Mouse (Mus musculus) midbrain, embryonic 16.5 days (tissue): ENCODE measurements around the gene 1700123O20Rik. TPM values are rescaled to one million over a fixed set of nuclear protein-coding genes. Genes with fewer than 3 reads are reported as not detected.
A peak's percentile ranks its signal among the peaks of the same experiment; 100 is the strongest.

Source experiments
- ATAC-seq: fragments of 200-750 bp; cut with Nextera tagmentation; 2 replicates; pipeline ENCODE4 v1.8.0; 2017; ENCODE audit warnings: moderate TSS enrichment
- H3K27ac ChIP-seq: fragments of 300-500 bp; sonication (generic); 2 replicates; pipeline ENCODE4 v1.5.1; 2014; ENCODE audit warnings: mild to moderate bottlenecking, low read length, mixed read lengths
- H3K27me3 ChIP-seq: fragments of 300-500 bp; sonication (generic); 2 replicates; pipeline ENCODE4 v1.6.1; 2014; ENCODE audit warnings: low read depth, low read length, mixed read lengths; ENCODE audit not compliant: control insufficient read depth, insufficient read depth
- H3K36me3 ChIP-seq: fragments of 300-500 bp; sonication (generic); 2 replicates; pipeline ENCODE4 v1.6.1; 2014; ENCODE audit warnings: mild to moderate bottlenecking, low read length, moderate library complexity, mixed read lengths; ENCODE audit not compliant: control insufficient read depth, insufficient read depth
- H3K4me1 ChIP-seq: fragments of 300-500 bp; sonication (generic); 2 replicates; pipeline ENCODE4 v1.6.1; 2014; ENCODE audit warnings: mild to moderate bottlenecking, low read length, mixed read lengths; ENCODE audit not compliant: control insufficient read depth, insufficient read depth
- H3K4me2 ChIP-seq: fragments of 300-500 bp; sonication (generic); 2 replicates; pipeline ENCODE4 v1.6.1; 2014; ENCODE audit warnings: mild to moderate bottlenecking, low read length, mixed read lengths
- H3K4me3 ChIP-seq: fragments of 300-500 bp; sonication (generic); 2 replicates; pipeline ENCODE4 v1.5.1; 2014; ENCODE audit warnings: low read depth, mild to moderate bottlenecking, low read length, moderate library complexity, mixed read lengths
- H3K9ac ChIP-seq: fragments of 300-500 bp; sonication (generic); 2 replicates; pipeline ENCODE4 v1.6.1; 2014; ENCODE audit warnings: low read depth, low read length, mixed read lengths
- H3K9me3 ChIP-seq: fragments of 300-500 bp; sonication (generic); replicated peaks from 2 replicates; pipeline ENCODE4 v1.6.1; 2014; ENCODE audit warnings: mild to moderate bottlenecking, low read length, mixed read lengths; ENCODE audit not compliant: control insufficient read depth, poor library complexity, severe bottlenecking
- WGBS: fragments of 180-500 bp; shearing (Covaris S2); extraction: QIAGEN DNeasy Blood & Tissue Kit; methylation state at CpG from one replicate; pipeline ENCODE4 v1.1.7; 2014; 5-methylcytosine and 5-hydroxymethylcytosine counted together
- polyA plus RNA-seq: library from polyadenylated mRNA; unstranded; fragments of >200 nt; fragmentation: Nextera tagmentation; extraction: Ambion mirVana; gene quantifications from 2 replicates; pipeline ENCODE4 v1.2.1, GENCODE M21; 2015

The 1700123O20Rik gene
- polyA plus RNA-seq, 1 experiment from 2014 or later: 58.9 TPM

DNA sequence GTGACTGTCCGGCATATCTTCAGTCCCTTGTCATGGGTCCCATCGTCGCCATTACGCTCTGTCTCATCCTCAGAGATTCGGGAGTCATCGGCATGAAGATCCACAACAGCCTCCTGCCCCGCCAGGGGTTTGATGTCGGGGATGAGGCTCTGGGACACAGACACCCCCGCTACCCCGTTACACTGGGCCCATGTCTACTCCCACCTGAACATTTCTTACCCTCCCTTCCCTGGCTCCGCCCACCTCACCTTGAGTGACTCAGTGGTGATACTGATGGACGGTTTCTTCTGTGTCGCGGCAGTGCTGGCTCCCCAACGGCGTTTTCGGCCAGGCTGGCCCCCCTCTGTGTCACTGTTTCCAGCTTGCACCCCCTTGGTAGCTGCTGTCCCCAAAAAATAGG is 39.6 kb upstream of the 1700123O20Rik start:
- ATAC-seq: no peak
- 94% methylated on average over 17 of the region's 17 CpGs for WGBS
- H3K4me2 ChIP-seq: no peak overlapping the region

GRCm38 (mm10) chr14:54646898-54647636 is 38.9 kb upstream of the 1700123O20Rik start:
- Histone ChIP-seq H3K4me2 (no peak overlapping the region), H3K4me1 (peaks cover 35% of the 10 kb centered on the region), H3K9ac (no peak overlapping the region), H3K36me3 (peaks cover 62% of the 10 kb centered on the region), H3K4me3 (no peak overlapping the region), H3K9me3 (no peaks in the 10 kb centered on the region), H3K27me3 (no peaks in the 10 kb centered on the region), H3K27ac (no peak overlapping the region)
- WGBS: 90% methylated on average over 8 of the region's 8 CpGs
- no peak for ATAC-seq

More for the DNA sequence above, 39.6 kb upstream of the 1700123O20Rik start:
- Histone ChIP-seq H3K27ac (no peak overlapping the region), H3K9me3 (no peaks in the 10 kb centered on the region), H3K36me3 (peaks cover 62% of the 10 kb centered on the region), H3K4me1 (peaks cover 29% of the 10 kb centered on the region), H3K27me3 (no peaks in the 10 kb centered on the region), H3K4me3 (no peak overlapping the region), H3K9ac (no peak overlapping the region)

GRCm38 (mm10) chr14:54647900-54648299 is 38.1 kb upstream of the 1700123O20Rik start:
- WGBS: 62% methylated on average over 4 of the region's 4 CpGs

GRCm38 (mm10) chr14:54650621-54651454 is 35.2 kb upstream of the 1700123O20Rik start:
- H3K9ac ChIP-seq: no peak overlapping the region
- H3K9me3 ChIP-seq: no peaks in the 10 kb centered on the region
- ATAC-seq: peak; percentile 25
- no peak overlapping the region for H3K27ac ChIP-seq
- H3K4me3 ChIP-seq: 0 out of 2 replicates have a peak overlapping the region, but pooled peaks have one; percentile 3
- H3K4me2 ChIP-seq: peak overlapping the region; percentile 80
- 68% methylated on average over 23 of the region's 23 CpGs for WGBS
- no peaks in the 10 kb centered on the region for H3K27me3 ChIP-seq
- peaks cover 28% of the 10 kb centered on the region for H3K36me3 ChIP-seq
- H3K4me1 ChIP-seq: peaks cover 49% of the 10 kb centered on the region

More at GRCm38 (mm10) chr14:54647900-54648299, 38.1 kb upstream of the 1700123O20Rik start:
- Histone ChIP-seq H3K4me2 (no peak overlapping the region), H3K9ac (no peak overlapping the region), H3K4me1 (peaks cover 42% of the 10 kb centered on the region), H3K27ac (no peak overlapping the region), H3K36me3 (peaks cover 54% of the 10 kb centered on the region), H3K4me3 (no peak overlapping the region), H3K9me3 (no peaks in the 10 kb centered on the region), H3K27me3 (no peaks in the 10 kb centered on the region)
- no peak for ATAC-seq

GRCm38 (mm10) chr14:54651556-54651955 is 34.5 kb upstream of the 1700123O20Rik start:
- peak; percentile 18; the same call in 1 of the 2 replicates for ATAC-seq
- H3K9ac ChIP-seq: no peak overlapping the region
- H3K4me1 ChIP-seq: peaks cover 49% of the 10 kb centered on the region
- H3K36me3 ChIP-seq: peaks cover 27% of the 10 kb centered on the region
- H3K4me2 ChIP-seq: peak overlapping the region; percentile 80
- H3K27ac ChIP-seq: no peak overlapping the region
- H3K4me3 ChIP-seq: no peak overlapping the region
- H3K27me3 ChIP-seq: no peaks in the 10 kb centered on the region
- 81% methylated on average over 4 of the region's 4 CpGs for WGBS
- no peaks in the 10 kb centered on the region for H3K9me3 ChIP-seq

- peak; percentile 23; the same call in 1 of the 2 replicates for ATAC-seq
- Histone ChIP-seq H3K4me1 (peaks cover 47% of the 10 kb centered on the region), H3K36me3 (peaks cover 27% of the 10 kb centered on the region)
These were observed 33.2 kb upstream of the 1700123O20Rik start for GRCm38 (mm10) chr14:54652787-54653186.

GRCm38 (mm10) chr14:54653496-54653895 is 32.5 kb upstream of the 1700123O20Rik start:
- Histone ChIP-seq H3K36me3 (peaks cover 27% of the 10 kb centered on the region), H3K4me1 (peaks cover 45% of the 10 kb centered on the region), H3K9me3 (no peaks in the 10 kb centered on the region), H3K9ac (peak overlapping the region; percentile 76), H3K4me3 (peak overlapping the region; percentile 61), H3K27ac (peak overlapping the region; percentile 84), H3K27me3 (no peaks in the 10 kb centered on the region), H3K4me2 (peak overlapping the region; percentile 80)
- WGBS: 2% methylated on average over 11 of the region's 12 CpGs
- peak; percentile 86 for ATAC-seq

More at GRCm38 (mm10) chr14:54652787-54653186, 33.2 kb upstream of the 1700123O20Rik start:
- Histone ChIP-seq H3K27me3 (no peaks in the 10 kb centered on the region), H3K9ac (peak overlapping the region; percentile 76), H3K27ac (peak overlapping the region; percentile 84), H3K4me2 (peak overlapping the region; percentile 80), H3K9me3 (no peaks in the 10 kb centered on the region), H3K4me3 (peak overlapping the region; percentile 61)
- 2% methylated on average over 6 of the region's 7 CpGs for WGBS

DNA sequence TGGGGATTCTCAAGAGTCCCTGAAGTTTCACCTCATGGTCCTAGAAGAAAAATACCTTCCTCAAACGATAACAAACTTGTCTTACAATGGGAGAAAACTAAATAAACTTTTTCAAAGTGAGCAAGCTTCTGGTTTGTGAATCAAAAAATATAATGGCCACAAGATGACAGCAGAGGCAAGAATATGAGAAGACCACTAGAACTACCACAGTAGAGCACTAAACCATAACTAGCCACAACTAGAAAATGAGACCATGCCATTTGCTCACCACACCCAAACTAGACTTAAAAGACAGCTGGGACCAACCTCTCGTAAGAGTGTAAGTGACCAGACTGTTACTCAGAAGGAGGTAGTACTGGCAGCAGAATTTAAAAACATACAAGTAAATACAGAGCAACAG is 26.0 kb upstream of the 1700123O20Rik start:
- 90% methylated on average over 2 of the region's 2 CpGs for WGBS
- H3K36me3 ChIP-seq: peaks cover 50% of the 10 kb centered on the region
- no peak overlapping the region for H3K9ac ChIP-seq
- no peaks in the 10 kb centered on the region for H3K4me1 ChIP-seq
- H3K4me3 ChIP-seq: no peak overlapping the region
- H3K4me2 ChIP-seq: no peak overlapping the region
- no peaks in the 10 kb centered on the region for H3K9me3 ChIP-seq
- ATAC-seq: no peak
- H3K27ac ChIP-seq: no peak overlapping the region
- no peaks in the 10 kb centered on the region for H3K27me3 ChIP-seq
